Mouse (Mus musculus): ENCODE measurements around the gene Gtsf1l.

Gtsf1l gene

GRCm38 (mm10) chr2:163052101-163052500 is 35.6 kb downstream of the Gtsf1l start:
- in situ Hi-C loops (cut with MboI, MseI): loop anchor here (5.0 kb wide), 1 partner anchor 40 kb away; no protein-coding TSS in a partner anchor

- in situ Hi-C loops (cut with MboI, MseI): loop anchor here (5.0 kb wide), 1 partner anchor 39 kb away; no protein-coding TSS in a partner anchor
Measured at GRCm38 (mm10) chr2:163051691-163052090, 36.0 kb downstream of the Gtsf1l start.

- in situ Hi-C loops (cut with MboI, MseI): no loop called here
Measured at GRCm38 (mm10) chr2:163049116-163049515, 38.5 kb downstream of the Gtsf1l start.

GRCm38 (mm10) chr2:163048125-163048524 is 39.5 kb downstream of the Gtsf1l start:
- in situ Hi-C loops (cut with MboI, MseI): no loop called here

GRCm38 (mm10) chr2:163039940-163040339 is 47.7 kb downstream of the Gtsf1l start:
- in situ Hi-C loops (cut with MboI, MseI): no loop called here

Data from T-helper 1 cell (primary cell).